Comparison of ENCODE assay signal across 22 mouse cellular contexts in the genomic region with DNA sequence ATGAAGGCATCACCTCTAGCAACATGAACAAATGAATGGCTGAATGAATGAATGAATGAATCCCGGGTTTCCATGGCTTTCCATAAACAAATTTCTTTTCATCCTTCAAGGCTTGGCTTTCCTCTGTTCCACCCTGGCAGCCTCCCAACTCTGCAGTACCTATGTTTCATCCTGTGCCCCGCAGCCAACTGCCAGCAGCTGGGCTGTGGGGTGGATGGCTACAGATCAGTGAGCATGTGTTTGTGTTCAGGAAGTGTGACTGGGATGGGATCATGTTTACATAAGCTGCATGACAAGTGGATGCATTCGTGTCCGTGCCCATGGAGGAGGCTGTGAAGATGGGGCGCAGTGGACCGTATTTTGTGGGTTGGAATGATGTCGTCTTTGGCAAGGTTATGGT.
DNase-seq lines count a peak whose midpoint lies in the region; ATAC-seq and TF ChIP-seq lines count a peak whose summit lies in the region.
"Had no signal": no experiment of that assay in that cellular context is flagged by ENCODE, and none has a peak within 500 bp of the region (broad histone marks: within the 10 kb centered on the region; RNA-seq: fewer than 3 reads in every experiment).

No protein-coding gene starts in this region.

- no peak overlapping the region for H3K9ac ChIP-seq in forebrain, embryonic 14.5 days (ENCODE audit: low read length)
- H3K9ac ChIP-seq in forebrain, embryonic 11.5 days (ENCODE audit: low read length), result no peak overlapping the region
- no peak overlapping the region for H3K9ac ChIP-seq in kidney, embryonic 16.5 days (replicated peaks; ENCODE audit: low read length)
- H3K9ac ChIP-seq in midbrain, postnatal 0 days (replicated peaks; ENCODE audit: low read length, poor library complexity, severe bottlenecking), result no peak overlapping the region
- no peak overlapping the region for H3K9ac ChIP-seq in midbrain, embryonic 16.5 days (ENCODE audit: low read depth, low read length)
- H3K9ac ChIP-seq in heart, embryonic 11.5 days (ENCODE audit: low read depth, low read length), result no peak overlapping the region
- H3K9ac ChIP-seq: forebrain, embryonic 15.5 days; stomach, embryonic 15.5 days had no signal

- peaks cover 19% of the 10 kb centered on the region for H3K4me1 ChIP-seq in forebrain, embryonic 14.5 days (ENCODE audit: control insufficient read depth, insufficient read depth, low read length)
- peaks cover 8% of the 10 kb centered on the region; the same call in 1 of the 2 replicates for H3K4me1 ChIP-seq in forebrain, embryonic 11.5 days (replicated peaks; ENCODE audit: control insufficient read depth, insufficient read depth, low read length)
- peaks cover 47% of the 10 kb centered on the region for H3K4me1 ChIP-seq in kidney, embryonic 16.5 days (ENCODE audit: insufficient read depth, low read length)
- H3K4me1 ChIP-seq in midbrain, postnatal 0 days (ENCODE audit: insufficient read depth, low read length), result 0 out of 2 replicates have a peak, but pooled peaks cover 12% of the 10 kb centered on the region
- peaks cover 15% of the 10 kb centered on the region for H3K4me1 ChIP-seq in midbrain, embryonic 16.5 days (ENCODE audit: control insufficient read depth, insufficient read depth, low read length)
- H3K4me1 ChIP-seq in heart, embryonic 11.5 days (ENCODE audit: control insufficient read depth, insufficient read depth, low read length), result peaks cover 33% of the 10 kb centered on the region

- DNase-seq in forebrain, embryonic 14.5 days (ENCODE audit: low spot score), result peak; percentile 56
- no peak for DNase-seq in forebrain, embryonic 11.5 days (ENCODE audit: low spot score)
- DNase-seq in kidney, postnatal 36 days, result no peak
- peak; percentile 51 for DNase-seq in midbrain, postnatal 0 days (ENCODE audit: low spot score)
- peak; percentile 42 for DNase-seq in brain, adult 2 months (ENCODE audit: low read depth, low spot score)
- DNase-seq: adrenal gland, adult 8-10 months; B cell, adult 2 months; cerebellum, adult 18-20 months; gastrocnemius, postnatal 36 days; lung, adult 18-20 months; lung, postnatal 36 days; thymus, adult 18-20 months; thymus, postnatal 4 days had no signal

- 0 out of 2 replicates have a peak, but pooled peaks cover 10% of the 10 kb centered on the region for H3K27me3 ChIP-seq in forebrain, embryonic 14.5 days (replicated peaks; ENCODE audit: control insufficient read depth, insufficient read depth, low read length)
- H3K27me3 ChIP-seq in forebrain, embryonic 11.5 days (ENCODE audit: control insufficient read depth, insufficient read depth, low read length), result no peaks in the 10 kb centered on the region
- H3K27me3 ChIP-seq in kidney, embryonic 16.5 days (ENCODE audit: insufficient read depth, low read length), result 0 out of 2 replicates have a peak, but pooled peaks cover under 1% of the 10 kb centered on the region
- no peaks in the 10 kb centered on the region for H3K27me3 ChIP-seq in midbrain, postnatal 0 days (ENCODE audit: insufficient read depth, low read length)
- H3K27me3 ChIP-seq in midbrain, embryonic 16.5 days (ENCODE audit: control insufficient read depth, insufficient read depth, low read depth, low read length), result no peaks in the 10 kb centered on the region
- no peaks in the 10 kb centered on the region for H3K27me3 ChIP-seq in heart, embryonic 11.5 days (ENCODE audit: control insufficient read depth, insufficient read depth, low read length)
- H3K27me3 ChIP-seq: stomach, embryonic 15.5 days had no signal

- WGBS in forebrain, embryonic 14.5 days, result 55% methylated on average over 7 of the region's 7 CpGs
- WGBS in forebrain, embryonic 11.5 days, result 88% methylated on average over 7 of the region's 7 CpGs
- 44% methylated on average over 7 of the region's 7 CpGs for WGBS in kidney, embryonic 16.5 days
- WGBS in midbrain, postnatal 0 days, result 53% methylated on average over 7 of the region's 7 CpGs
- 52% methylated on average over 7 of the region's 7 CpGs for WGBS in midbrain, embryonic 16.5 days
- 83% methylated on average over 7 of the region's 7 CpGs for WGBS in heart, embryonic 11.5 days (ENCODE audit: insufficient replicate concordance)

- no peak for ATAC-seq in forebrain, embryonic 14.5 days
- no peak for ATAC-seq in forebrain, embryonic 11.5 days (replicated peaks; ENCODE audit: low FRiP score)
- peak; percentile 55 for ATAC-seq in kidney, embryonic 16.5 days (ENCODE audit: low FRiP score, low TSS enrichment)
- ATAC-seq in midbrain, postnatal 0 days (ENCODE audit: low FRiP score), result no peak
- no peak for ATAC-seq in midbrain, embryonic 16.5 days
- ATAC-seq in heart, embryonic 11.5 days (replicated peaks; ENCODE audit: insufficient number of reproducible peaks, low FRiP score, low TSS enrichment), result no peak
- ATAC-seq: forebrain, embryonic 15.5 days; intestine, embryonic 16.5 days had no signal

- H3K27ac ChIP-seq in forebrain, embryonic 14.5 days (ENCODE audit: low read depth, low read length), result no peak overlapping the region
- H3K27ac ChIP-seq in forebrain, embryonic 11.5 days (ENCODE audit: low read depth, low read length), result no peak overlapping the region
- 0 out of 2 replicates have a peak overlapping the region, but pooled peaks have one; percentile 17 for H3K27ac ChIP-seq in kidney, embryonic 16.5 days (ENCODE audit: low read length)
- no peak overlapping the region for H3K27ac ChIP-seq in midbrain, postnatal 0 days (ENCODE audit: low read depth, low read length)
- no peak overlapping the region for H3K27ac ChIP-seq in midbrain, embryonic 16.5 days (ENCODE audit: low read length)
- H3K27ac ChIP-seq in heart, embryonic 11.5 days (ENCODE audit: low read depth, low read length), result no peak overlapping the region
- H3K27ac ChIP-seq: forebrain, embryonic 15.5 days; layer of hippocampus, adult 2 months; stomach, embryonic 15.5 days had no signal

- H3K4me2 ChIP-seq in forebrain, embryonic 14.5 days (ENCODE audit: low read length), result no peak overlapping the region
- no peak overlapping the region for H3K4me2 ChIP-seq in forebrain, embryonic 11.5 days (ENCODE audit: low read depth, low read length, severe bottlenecking)
- no peak overlapping the region for H3K4me2 ChIP-seq in kidney, embryonic 16.5 days (replicated peaks; ENCODE audit: low read depth, low read length)
- H3K4me2 ChIP-seq in midbrain, postnatal 0 days (ENCODE audit: low read depth, low read length, poor library complexity, severe bottlenecking), result no peak overlapping the region
- H3K4me2 ChIP-seq in midbrain, embryonic 16.5 days (ENCODE audit: low read length), result no peak overlapping the region
- no peak overlapping the region for H3K4me2 ChIP-seq in heart, embryonic 11.5 days
- H3K4me2 ChIP-seq: forebrain, embryonic 15.5 days; liver, embryonic 11.5 days; stomach, embryonic 15.5 days had no signal

- no peaks in the 10 kb centered on the region for H3K36me3 ChIP-seq in forebrain, embryonic 14.5 days (ENCODE audit: control insufficient read depth, insufficient read depth, low read length)
- no peaks in the 10 kb centered on the region for H3K36me3 ChIP-seq in forebrain, embryonic 11.5 days (ENCODE audit: control insufficient read depth, insufficient read depth, low read length)
- no peaks in the 10 kb centered on the region for H3K36me3 ChIP-seq in kidney, embryonic 16.5 days (ENCODE audit: insufficient read depth, low read length)
- no peaks in the 10 kb centered on the region for H3K36me3 ChIP-seq in midbrain, postnatal 0 days (ENCODE audit: insufficient read depth, low read length)
- H3K36me3 ChIP-seq in midbrain, embryonic 16.5 days (ENCODE audit: control insufficient read depth, insufficient read depth, low read length), result no peaks in the 10 kb centered on the region
- H3K36me3 ChIP-seq in heart, embryonic 11.5 days (ENCODE audit: control insufficient read depth, insufficient read depth, low read length), result no peaks in the 10 kb centered on the region
- H3K36me3 ChIP-seq: forebrain, embryonic 15.5 days; stomach, embryonic 15.5 days had no signal

- H3K4me3 ChIP-seq in forebrain, embryonic 14.5 days (ENCODE audit: low read depth, low read length), result no peak overlapping the region
- no peak overlapping the region for H3K4me3 ChIP-seq in forebrain, embryonic 11.5 days (ENCODE audit: low read depth, low read length)
- no peak overlapping the region for H3K4me3 ChIP-seq in kidney, embryonic 16.5 days (ENCODE audit: low read length)
- H3K4me3 ChIP-seq in midbrain, postnatal 0 days (ENCODE audit: low read depth, low read length), result no peak overlapping the region
- H3K4me3 ChIP-seq in midbrain, embryonic 16.5 days (ENCODE audit: low read depth, low read length), result no peak overlapping the region
- no peak overlapping the region for H3K4me3 ChIP-seq in heart, embryonic 11.5 days (ENCODE audit: low read depth, low read length)
- H3K4me3 ChIP-seq: erythroblast, embryonic 14.5 days; forebrain, embryonic 15.5 days; layer of hippocampus, adult 2 months; stomach, embryonic 15.5 days had no signal

- no peak for TF ChIP-seq CTCF in midbrain, postnatal 0 days (IDR thresholded peaks at IDR 0.05)

- no peaks in the 10 kb centered on the region for H3K9me3 ChIP-seq in forebrain, embryonic 14.5 days (replicated peaks; ENCODE audit: control insufficient read depth, low read length)
- H3K9me3 ChIP-seq in forebrain, embryonic 11.5 days (ENCODE audit: control insufficient read depth, low read length), result no peaks in the 10 kb centered on the region
- H3K9me3 ChIP-seq in kidney, embryonic 16.5 days (ENCODE audit: low read length), result no peaks in the 10 kb centered on the region
- no peaks in the 10 kb centered on the region for H3K9me3 ChIP-seq in midbrain, postnatal 0 days (ENCODE audit: low read length)
- no peaks in the 10 kb centered on the region for H3K9me3 ChIP-seq in midbrain, embryonic 16.5 days (replicated peaks; ENCODE audit: control insufficient read depth, low read length, poor library complexity, severe bottlenecking)
- H3K9me3 ChIP-seq in heart, embryonic 11.5 days (replicated peaks; ENCODE audit: control insufficient read depth, low read length), result no peaks in the 10 kb centered on the region
- H3K9me3 ChIP-seq: forebrain, embryonic 15.5 days; stomach, embryonic 15.5 days had no signal

Comparison
In these comparisons a context has a peak if more than half of its experiments do, and no peak if none do; other contexts are left out.
1. DNase-seq: peak in forebrain, embryonic 14.5 days (single experiment), midbrain, postnatal 0 days (single experiment) and brain, adult 2 months (single experiment); none in forebrain, embryonic 11.5 days (single experiment) and kidney, postnatal 36 days (0 of 2).